Mouse (Mus musculus) erythroblast, embryonic 14.5 days (primary cell): Measurements from ENCODE around the gene Gzmd.
"Not testable (repeated sequence)": the region's sequence is repeated elsewhere in the genome, so short reads cannot be mapped to it uniquely, and the experiment has no call there.

Source experiments
- GATA1 ChIP-seq: IDR thresholded peaks from 2 replicates; pipeline ENCODE4 v1.6.1; 2012; ENCODE audit warnings: low read length, inconsistent platforms, mixed read lengths
- TAL1 ChIP-seq: IDR thresholded peaks from 3 replicates; pipeline ENCODE4 v1.6.1; 2012; ENCODE audit warnings: low read length, inconsistent platforms, mixed read lengths

GRCm38 (mm10) chr14:56132508-56132907 is at the start of gene Gzmd:
- TF ChIP-seq GATA1, TAL1: not testable (repeated sequence)
